Mouse (Mus musculus): Measurements from ENCODE around the gene Comt. TPM values are rescaled to one million over a fixed set of nuclear protein-coding genes. Genes with fewer than 3 reads are reported as not detected.

Gene Comt
- polyA plus RNA-seq, 2 experiments, result 82.4 to 84.5 TPM

- H3K4me3 ChIP-seq (replicated peaks; ENCODE audit: low read length), result no peak overlapping the region
- TF ChIP-seq POLR2A (IDR thresholded peaks at IDR 0.05; ENCODE audit: borderline replicate concordance, extremely low read depth, insufficient read depth, insufficient read length), result no peak
- ATAC-seq (ENCODE audit: low FRiP score, low read depth), result no peak
- no peak for DNase-seq (ENCODE audit: low spot score)
- H3K9me3 ChIP-seq (ENCODE audit: control insufficient read depth, low read length), result no peaks in the 10 kb centered on the region
- H3K4me1 ChIP-seq (ENCODE audit: control insufficient read depth, insufficient read depth, low read length), result peaks cover 20% of the 10 kb centered on the region
- no peak overlapping the region for H3K9ac ChIP-seq (ENCODE audit: low read depth, low read length, severe bottlenecking)
- H3K27ac ChIP-seq (replicated peaks; ENCODE audit: low read depth, low read length), result no peak overlapping the region
- no peaks in the 10 kb centered on the region for H3K27me3 ChIP-seq (ENCODE audit: control insufficient read depth, insufficient read depth, low read length)
- no peaks in the 10 kb centered on the region for H3K36me3 ChIP-seq (ENCODE audit: control insufficient read depth, insufficient read depth, low read length)
- no peak overlapping the region for H3K4me2 ChIP-seq (replicated peaks; ENCODE audit: low read depth, low read length, severe bottlenecking)
- WGBS, result 90% methylated on average over 8 of the region's 8 CpGs
Observed at GRCm38 (mm10) chr16:18429641-18430040, 3.0 kb upstream of the Comt start.

GRCm38 (mm10) chr16:18428516-18429042 is 1.9 kb upstream of the Comt start:
- H3K4me3 ChIP-seq (replicated peaks; ENCODE audit: low read length), result no peak overlapping the region
- H3K27ac ChIP-seq (replicated peaks; ENCODE audit: low read depth, low read length), result no peak overlapping the region
- DNase-seq (ENCODE audit: low spot score), result no peak
- WGBS, result 86% methylated on average over 7 of the region's 7 CpGs
- H3K4me1 ChIP-seq (ENCODE audit: control insufficient read depth, insufficient read depth, low read length), result peaks cover 28% of the 10 kb centered on the region
- no peaks in the 10 kb centered on the region for H3K27me3 ChIP-seq (ENCODE audit: control insufficient read depth, insufficient read depth, low read length)
- H3K36me3 ChIP-seq (ENCODE audit: control insufficient read depth, insufficient read depth, low read length), result no peaks in the 10 kb centered on the region
- no peak overlapping the region for H3K9ac ChIP-seq (ENCODE audit: low read depth, low read length, severe bottlenecking)
- H3K4me2 ChIP-seq (replicated peaks; ENCODE audit: low read depth, low read length, severe bottlenecking), result no peak overlapping the region
- no peak for ATAC-seq (ENCODE audit: low FRiP score, low read depth)
- H3K9me3 ChIP-seq (ENCODE audit: control insufficient read depth, low read length), result no peaks in the 10 kb centered on the region
- TF ChIP-seq POLR2A (IDR thresholded peaks at IDR 0.05; ENCODE audit: borderline replicate concordance, extremely low read depth, insufficient read depth, insufficient read length), result no peak

- H3K4me1 ChIP-seq (ENCODE audit: control insufficient read depth, insufficient read depth, low read length), result peaks cover 28% of the 10 kb centered on the region
- 0 out of 2 replicates have a peak, but pooled peaks cover 3% of the 10 kb centered on the region for H3K36me3 ChIP-seq (ENCODE audit: control insufficient read depth, insufficient read depth, low read length)
- no peak overlapping the region for H3K27ac ChIP-seq (replicated peaks; ENCODE audit: low read depth, low read length)
- H3K27me3 ChIP-seq (ENCODE audit: control insufficient read depth, insufficient read depth, low read length), result no peaks in the 10 kb centered on the region
- H3K4me3 ChIP-seq (replicated peaks; ENCODE audit: low read length), result no peak overlapping the region
- H3K9me3 ChIP-seq (ENCODE audit: control insufficient read depth, low read length), result no peaks in the 10 kb centered on the region
- WGBS, result 80% methylated on average over 5 of the region's 5 CpGs
- no peak for TF ChIP-seq POLR2A (IDR thresholded peaks at IDR 0.05; ENCODE audit: borderline replicate concordance, extremely low read depth, insufficient read depth, insufficient read length)
- no peak overlapping the region for H3K9ac ChIP-seq (ENCODE audit: low read depth, low read length, severe bottlenecking)
- ATAC-seq (ENCODE audit: low FRiP score, low read depth) (no peak), DNase-seq (ENCODE audit: low spot score) (no peak)
- H3K4me2 ChIP-seq (replicated peaks; ENCODE audit: low read depth, low read length, severe bottlenecking), result no peak overlapping the region
Observed at GRCm38 (mm10) chr16:18428011-18428515, 1.4 kb upstream of the Comt start.

GRCm38 (mm10) chr16:18426215-18426791 is 349 bp downstream of the Comt start, which contains the start of gene Txnrd2:
Txnrd2 (plus strand) TSS chr16:18426384.
- DNase-seq (ENCODE audit: low spot score) (peak; percentile 50), ATAC-seq (ENCODE audit: low FRiP score, low read depth) (peak; percentile 79)
- Histone ChIP-seq H3K4me2 (replicated peaks; ENCODE audit: low read depth, low read length, severe bottlenecking) (peak within 1 kb of the TSS; percentile 94), H3K9ac (ENCODE audit: low read depth, low read length, severe bottlenecking) (peak within 1 kb of the TSS; percentile 88), H3K9me3 (ENCODE audit: control insufficient read depth, low read length) (no peaks in the 10 kb centered on the region), H3K27ac (replicated peaks; ENCODE audit: low read depth, low read length) (peak within 1 kb of the TSS; percentile 73), H3K4me3 (replicated peaks; ENCODE audit: low read length) (peak within 1 kb of the TSS; percentile 89), H3K36me3 (ENCODE audit: control insufficient read depth, insufficient read depth, low read length) (peaks cover 12% of the 10 kb centered on the region), H3K27me3 (ENCODE audit: control insufficient read depth, insufficient read depth, low read length) (no peaks in the 10 kb centered on the region), H3K4me1 (ENCODE audit: control insufficient read depth, insufficient read depth, low read length) (peaks cover 28% of the 10 kb centered on the region)
- 3% methylated on average over 45 of the region's 52 CpGs for WGBS
- TF ChIP-seq POLR2A (IDR thresholded peaks at IDR 0.05; ENCODE audit: borderline replicate concordance, extremely low read depth, insufficient read depth, insufficient read length), result peak; percentile 34; the same call in 1 of the 2 replicates

GRCm38 (mm10) chr16:18425475-18426214 is 1.0 kb downstream of the Comt start:
- Histone ChIP-seq H3K36me3 (ENCODE audit: control insufficient read depth, insufficient read depth, low read length) (peaks cover 16% of the 10 kb centered on the region), H3K9me3 (ENCODE audit: control insufficient read depth, low read length) (no peaks in the 10 kb centered on the region), H3K27ac (replicated peaks; ENCODE audit: low read depth, low read length) (peak overlapping the region; percentile 73), H3K27me3 (ENCODE audit: control insufficient read depth, insufficient read depth, low read length) (no peaks in the 10 kb centered on the region), H3K4me2 (replicated peaks; ENCODE audit: low read depth, low read length, severe bottlenecking) (peak overlapping the region; percentile 94), H3K4me1 (ENCODE audit: control insufficient read depth, insufficient read depth, low read length) (peaks cover 28% of the 10 kb centered on the region), H3K4me3 (replicated peaks; ENCODE audit: low read length) (peak overlapping the region; percentile 89), H3K9ac (ENCODE audit: low read depth, low read length, severe bottlenecking) (peak overlapping the region; percentile 88)
- ATAC-seq (ENCODE audit: low FRiP score, low read depth) (0 out of 2 replicates have a peak, but pooled peaks have one; percentile 2), DNase-seq (ENCODE audit: low spot score) (no peak)
- TF ChIP-seq POLR2A (IDR thresholded peaks at IDR 0.05; ENCODE audit: borderline replicate concordance, extremely low read depth, insufficient read depth, insufficient read length), result no peak
- WGBS, result 18% methylated on average over 10 of the region's 10 CpGs

Measured in limb, embryonic 14.5 days (tissue).